Mouse (Mus musculus): Measurements from ENCODE around the gene Ctrc. TPM values are rescaled to one million over a fixed set of nuclear protein-coding genes. Genes with fewer than 3 reads are reported as not detected.
A peak's percentile ranks its signal among the peaks of the same experiment; 100 is the strongest.

Ctrc gene
- polyA plus RNA-seq, 1 experiment = not detected

DNA sequence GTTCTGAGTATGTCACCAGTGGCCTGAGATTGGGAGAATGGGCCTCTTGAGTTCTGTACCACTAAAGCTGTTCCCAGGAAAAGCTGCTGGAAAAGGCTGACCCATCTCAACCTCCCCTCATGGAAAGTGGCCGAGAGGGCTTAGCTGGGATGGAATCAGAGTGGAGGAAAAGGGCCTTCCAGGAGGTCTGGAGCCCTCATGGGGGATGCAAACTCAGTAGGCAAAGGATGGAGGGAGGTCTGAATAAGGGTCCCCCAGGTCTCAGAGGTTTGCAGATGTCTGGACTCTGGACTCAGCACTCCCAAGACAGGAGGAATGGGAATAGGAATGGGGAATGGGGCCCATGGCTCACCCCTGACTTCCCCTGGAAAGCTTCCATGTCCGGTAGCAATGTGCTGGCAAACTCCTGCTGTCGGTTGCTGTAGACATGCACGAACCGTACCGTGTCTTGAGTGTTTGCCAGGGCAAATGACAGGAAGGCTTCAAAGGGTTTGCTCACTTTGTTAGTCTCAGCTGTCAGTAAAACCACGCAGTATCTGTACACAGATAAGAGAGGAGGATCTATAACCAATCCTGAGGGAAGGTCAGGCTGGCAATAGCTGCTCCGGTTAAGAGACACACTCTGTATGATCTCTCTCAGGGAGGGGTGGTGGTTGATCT, 76.5 kb downstream of the Ctrc start:
- TF ChIP-seq POLR2A (IDR thresholded peaks at IDR 0.05; ENCODE audit: borderline replicate concordance, control insufficient read depth, low read depth, low read length) = no peak
- TF ChIP-seq CTCF (IDR thresholded peaks at IDR 0.05; ENCODE audit: control insufficient read depth, insufficient read depth, low read length) = no peak
- WGBS = 60% methylated on average over 8 of the region's 8 CpGs
- peaks cover 1% of the 10 kb centered on the region for H3K4me1 ChIP-seq (ENCODE audit: control insufficient read depth, insufficient read depth, low read length)
- no peak overlapping the region for H3K4me3 ChIP-seq (replicated peaks; ENCODE audit: control insufficient read depth, low read depth, low read length)
- no peak overlapping the region for H3K27ac ChIP-seq (ENCODE audit: control insufficient read depth, insufficient read depth, low read depth, low read length, poor library complexity)

GRCm38 (mm10) chr4:141767353-141768036, 78.7 kb downstream of the Ctrc start:
- WGBS = 73% methylated on average over 19 of the region's 19 CpGs
- H3K4me3 ChIP-seq (replicated peaks; ENCODE audit: control insufficient read depth, low read depth, low read length) = peak overlapping the region; percentile 50
- peaks cover 1% of the 10 kb centered on the region for H3K4me1 ChIP-seq (ENCODE audit: control insufficient read depth, insufficient read depth, low read length)
- H3K27ac ChIP-seq (ENCODE audit: control insufficient read depth, insufficient read depth, low read depth, low read length, poor library complexity) = peak overlapping the region; percentile 75
- TF ChIP-seq CTCF (IDR thresholded peaks at IDR 0.05; ENCODE audit: control insufficient read depth, insufficient read depth, low read length) = no peak
- peak; percentile 74 for TF ChIP-seq POLR2A (IDR thresholded peaks at IDR 0.05; ENCODE audit: borderline replicate concordance, control insufficient read depth, low read depth, low read length)

GRCm38 (mm10) chr4:141766668-141767352, 79.3 kb downstream of the Ctrc start:
- Histone ChIP-seq H3K4me3 (replicated peaks; ENCODE audit: control insufficient read depth, low read depth, low read length) (peak overlapping the region; percentile 50), H3K4me1 (ENCODE audit: control insufficient read depth, insufficient read depth, low read length) (peaks cover 1% of the 10 kb centered on the region), H3K27ac (ENCODE audit: control insufficient read depth, insufficient read depth, low read depth, low read length, poor library complexity) (peak overlapping the region; percentile 75)
- TF ChIP-seq POLR2A (IDR thresholded peaks at IDR 0.05; ENCODE audit: borderline replicate concordance, control insufficient read depth, low read depth, low read length) (no peak), CTCF (IDR thresholded peaks at IDR 0.05; ENCODE audit: control insufficient read depth, insufficient read depth, low read length) (no peak)
- WGBS = 66% methylated on average over 19 of the region's 19 CpGs

GRCm38 (mm10) chr4:141766316-141766667, 79.9 kb downstream of the Ctrc start:
- WGBS = 23% methylated on average over 8 of the region's 8 CpGs
- TF ChIP-seq POLR2A (IDR thresholded peaks at IDR 0.05; ENCODE audit: borderline replicate concordance, control insufficient read depth, low read depth, low read length) (no peak), CTCF (IDR thresholded peaks at IDR 0.05; ENCODE audit: control insufficient read depth, insufficient read depth, low read length) (no peak)
- H3K27ac ChIP-seq (ENCODE audit: control insufficient read depth, insufficient read depth, low read depth, low read length, poor library complexity) = peak overlapping the region; percentile 75
- no peak overlapping the region for H3K4me3 ChIP-seq (replicated peaks; ENCODE audit: control insufficient read depth, low read depth, low read length)
- H3K4me1 ChIP-seq (ENCODE audit: control insufficient read depth, insufficient read depth, low read length) = no peaks in the 10 kb centered on the region; the same call in none of the 2 replicates

GRCm38 (mm10) chr4:141765008-141765407, 81.2 kb downstream of the Ctrc start:
- H3K4me3 ChIP-seq (replicated peaks; ENCODE audit: control insufficient read depth, low read depth, low read length) = no peak overlapping the region
- WGBS = 89% methylated on average over 3 of the region's 3 CpGs
- no peaks in the 10 kb centered on the region; the same call in 1 of the 2 replicates for H3K4me1 ChIP-seq (ENCODE audit: control insufficient read depth, insufficient read depth, low read length)
- no peak for TF ChIP-seq POLR2A (IDR thresholded peaks at IDR 0.05; ENCODE audit: borderline replicate concordance, control insufficient read depth, low read depth, low read length)
- H3K27ac ChIP-seq (ENCODE audit: control insufficient read depth, insufficient read depth, low read depth, low read length, poor library complexity) = no peak overlapping the region

Other genes with a start within 250 kb of the Ctrc start
- 1.2 and 9.3 TPM in 2 replicates for gene Fblim1, start 240.3 kb downstream of the Ctrc start, polyA plus RNA-seq (2011; ENCODE audit: insufficient read depth, insufficient read length, low replicate concordance, missing spikeins)
- gene Tmem82, start 227.7 kb downstream of the Ctrc start, polyA plus RNA-seq (2011; ENCODE audit: insufficient read depth, insufficient read length, low replicate concordance, missing spikeins) = 0.57 and 1.8 TPM in 2 replicates
- gene Slc25a34, start 222.5 kb downstream of the Ctrc start, polyA plus RNA-seq (2011; ENCODE audit: insufficient read depth, insufficient read length, low replicate concordance, missing spikeins) = 5.6 and 5.8 TPM in 2 replicates
- 16.5 and 24.5 TPM in 2 replicates for gene Plekhm2, start 181.5 kb downstream of the Ctrc start, polyA plus RNA-seq (2011; ENCODE audit: insufficient read depth, insufficient read length, low replicate concordance, missing spikeins)
- gene Rsc1a1, start 160.8 kb downstream of the Ctrc start, polyA plus RNA-seq (2011; ENCODE audit: insufficient read depth, insufficient read length, low replicate concordance, missing spikeins) = 4.1 TPM in 1 of 2 replicates, not detected in the other
- 14.5 and 20.4 TPM in 2 replicates for gene Ddi2, start 122.9 kb downstream of the Ctrc start, polyA plus RNA-seq (2011; ENCODE audit: insufficient read depth, insufficient read length, low replicate concordance, missing spikeins)
- 1.8 TPM in 1 of 2 replicates, not detected in the other for gene Agmat, start 99.7 kb downstream of the Ctrc start, polyA plus RNA-seq (2011; ENCODE audit: insufficient read depth, insufficient read length, low replicate concordance, missing spikeins)
- gene Dnajc16, start 55.4 kb downstream of the Ctrc start, polyA plus RNA-seq (2011; ENCODE audit: insufficient read depth, insufficient read length, low replicate concordance, missing spikeins) = 4.9 and 9.0 TPM in 2 replicates
- 9.2 and 20.7 TPM in 2 replicates for gene Casp9, start 52.7 kb downstream of the Ctrc start, polyA plus RNA-seq (2011; ENCODE audit: insufficient read depth, insufficient read length, low replicate concordance, missing spikeins)
- gene Cela2a, start 20.2 kb downstream of the Ctrc start, polyA plus RNA-seq (2011; ENCODE audit: insufficient read depth, insufficient read length, low replicate concordance, missing spikeins) = not detected in 2 replicates
- 15.9 and 23.8 TPM in 2 replicates for gene Efhd2, start 28.6 kb upstream of the Ctrc start, polyA plus RNA-seq (2011; ENCODE audit: insufficient read depth, insufficient read length, low replicate concordance, missing spikeins)
- 1.3 TPM in 1 of 2 replicates, not detected in the other for gene Fhad1, start 168.7 kb upstream of the Ctrc start, polyA plus RNA-seq (2011; ENCODE audit: insufficient read depth, insufficient read length, low replicate concordance, missing spikeins)
- gene Tmem51, start 237.9 kb upstream of the Ctrc start, polyA plus RNA-seq (2011; ENCODE audit: insufficient read depth, insufficient read length, low replicate concordance, missing spikeins) = 2.1 and 5.9 TPM in 2 replicates